Mouse (Mus musculus) ES-E14 (cell line): ENCODE measurements around the gene Lmo4. TPM values are rescaled to one million over a fixed set of nuclear protein-coding genes. Genes with fewer than 3 reads are reported as not detected.

Experiments
- DNase-seq: peaks from one replicate; pipeline ENCODE4 v3.0.0-alpha.2; 2013; ENCODE audit warnings: low read depth, low spot score
- H3K27ac ChIP-seq: 2 replicates; pipeline ENCODE4 v1.5.1; 2012; ENCODE audit warnings: low read depth, mild to moderate bottlenecking, low read length, moderate library complexity, mixed read lengths; ENCODE audit not compliant: poor library complexity, insufficient read depth, severe bottlenecking
- H3K36me3 ChIP-seq: 2 replicates; pipeline ENCODE4 v1.6.1; 2012; ENCODE audit warnings: mild to moderate bottlenecking, low read length, moderate library complexity, mixed read lengths; ENCODE audit not compliant: control insufficient read depth, poor library complexity, insufficient read depth, severe bottlenecking
- H3K4me1 ChIP-seq, 2 experiments: fragments of 150-350 bp in 1 of 2; sonication (generic) in 1 of 2; 2 replicates each; pipeline ENCODE4 v1.6.1; 2012; ENCODE audit warnings: low read length in 2 of 2, mild to moderate bottlenecking in 1 of 2, mixed read lengths in 1 of 2; ENCODE audit not compliant: control insufficient read depth in 2 of 2, insufficient read depth in 2 of 2, poor library complexity in 1 of 2
- H3K4me3 ChIP-seq, 2 experiments: fragments of 150-350 bp in 1 of 2; sonication (generic) in 1 of 2; 2 replicates each; pipeline ENCODE4 v1.5.1; 2012; ENCODE audit warnings: low read length in 2 of 2, low read depth in 1 of 2, mild to moderate bottlenecking in 1 of 2, mixed read lengths in 1 of 2; ENCODE audit not compliant: insufficient read depth in 1 of 2, poor library complexity in 1 of 2, severe bottlenecking in 1 of 2
- H3K9ac ChIP-seq: 2 replicates; pipeline ENCODE4 v1.6.1; 2012; ENCODE audit warnings: low read depth, mild to moderate bottlenecking, low read length, mixed read lengths; ENCODE audit not compliant: poor library complexity, insufficient read depth, severe bottlenecking
- H3K9me3 ChIP-seq: fragments of 150-350 bp; sonication (generic); 2 replicates; pipeline ENCODE4 v1.6.1; 2012; ENCODE audit warnings: low read depth, mild to moderate bottlenecking, low read length; ENCODE audit not compliant: control insufficient read depth, insufficient read depth
- CHD2 ChIP-seq: IDR thresholded peaks from 2 replicates; pipeline ENCODE4 v1.6.1; 2014; ENCODE audit warnings: mild to moderate bottlenecking, low read depth, low read length, inconsistent platforms
- HCFC1 ChIP-seq: IDR thresholded peaks from 2 replicates; pipeline ENCODE4 v1.6.1; 2012; ENCODE audit warnings: low read length, inconsistent platforms, borderline replicate concordance; ENCODE audit not compliant: insufficient read depth
- MAFK ChIP-seq: IDR thresholded peaks from 2 replicates; pipeline ENCODE4 v1.6.1; 2014; ENCODE audit warnings: mild to moderate bottlenecking, low read depth, low read length, inconsistent platforms; ENCODE audit not compliant: insufficient read depth
- ZC3H11A ChIP-seq: IDR thresholded peaks from 2 replicates; pipeline ENCODE4 v1.6.1; 2012; ENCODE audit warnings: low read depth, mild to moderate bottlenecking, inconsistent platforms, low read length, borderline replicate concordance
- ZNF384 ChIP-seq: IDR thresholded peaks from 2 replicates; pipeline ENCODE4 v1.6.1; 2012; ENCODE audit warnings: low read depth, low read length, inconsistent platforms
- in situ Hi-C, 2 experiments: fragments of 600-800 bp; cut with MboI; formaldehyde crosslinking; loops; one replicate each; pipeline ENCODE4 v1.15.1; 2025; ENCODE audit warnings: low sequenced_read_pairs in 2 of 2, inconsistent platforms in 1 of 2; ENCODE audit not compliant: unreplicated experiment in 2 of 2
- total RNA-seq: library from RNA; depleted of rRNA; stranded (reverse); fragments of 300-350 nt; gene quantifications from 2 replicates; pipeline ENCODE4 v1.2.3, GENCODE M21; 2012

The Lmo4 gene
- total RNA-seq, 1 experiment: 17.3 TPM

GRCm38 (mm10) chr3:144144066-144144465 is 61.0 kb downstream of the Lmo4 start:
- TF ChIP-seq MAFK (no peak), ZNF384 (no peak), HCFC1 (no peak)
- no peak for DNase-seq
- H3K36me3 ChIP-seq: no peaks in the 10 kb centered on the region
- H3K4me3 ChIP-seq: no peak overlapping the region
- no peaks in the 10 kb centered on the region for H3K4me1 ChIP-seq
- no peaks in the 10 kb centered on the region for H3K9me3 ChIP-seq
- in situ Hi-C loops: no loop called here
- H3K27ac ChIP-seq: no peak overlapping the region
- H3K9ac ChIP-seq: no peak overlapping the region

GRCm38 (mm10) chr3:144142939-144143338 is 62.1 kb downstream of the Lmo4 start:
- DNase-seq: no peak
- Histone ChIP-seq H3K4me1 (no peaks in the 10 kb centered on the region), H3K36me3 (no peaks in the 10 kb centered on the region), H3K27ac (no peak overlapping the region), H3K9me3 (no peaks in the 10 kb centered on the region), H3K9ac (no peak overlapping the region), H3K4me3 (no peak overlapping the region)
- TF ChIP-seq CHD2: no peak
- no peak for TF ChIP-seq MAFK
- TF ChIP-seq ZNF384: no peak
- no peak for TF ChIP-seq ZC3H11A
- TF ChIP-seq HCFC1: no peak
- in situ Hi-C loops: no loop called here

- Histone ChIP-seq H3K9me3 (no peaks in the 10 kb centered on the region), H3K4me1 (no peaks in the 10 kb centered on the region), H3K27ac (no peak overlapping the region), H3K4me3 (no peak overlapping the region), H3K9ac (no peak overlapping the region), H3K36me3 (no peaks in the 10 kb centered on the region)
- in situ Hi-C loops: no loop called here
- DNase-seq: no peak
- TF ChIP-seq CHD2 (no peak), ZNF384 (no peak), HCFC1 (no peak), MAFK (no peak), ZC3H11A (no peak)
Measured at GRCm38 (mm10) chr3:144141786-144142185, 63.2 kb downstream of the Lmo4 start.

- no peak for TF ChIP-seq CHD2
- no peak for TF ChIP-seq HCFC1
- no peak for TF ChIP-seq MAFK
- TF ChIP-seq ZNF384: no peak
- TF ChIP-seq ZC3H11A: no peak
- in situ Hi-C loops: no loop called here
Measured at GRCm38 (mm10) chr3:144140816-144141215, 64.2 kb downstream of the Lmo4 start.

GRCm38 (mm10) chr3:144138659-144139058 is 66.4 kb downstream of the Lmo4 start:
- no peaks in the 10 kb centered on the region for H3K4me1 ChIP-seq
- H3K9ac ChIP-seq: no peak overlapping the region
- no peak for DNase-seq
- in situ Hi-C loops: no loop called here
- no peak overlapping the region for H3K27ac ChIP-seq
- TF ChIP-seq HCFC1: no peak
- no peaks in the 10 kb centered on the region for H3K9me3 ChIP-seq
- H3K36me3 ChIP-seq: no peaks in the 10 kb centered on the region
- no peak overlapping the region for H3K4me3 ChIP-seq

More at GRCm38 (mm10) chr3:144140816-144141215, 64.2 kb downstream of the Lmo4 start:
- H3K27ac ChIP-seq: no peak overlapping the region
- no peaks in the 10 kb centered on the region for H3K36me3 ChIP-seq
- no peak overlapping the region for H3K4me3 ChIP-seq
- H3K4me1 ChIP-seq: no peaks in the 10 kb centered on the region
- no peak overlapping the region for H3K9ac ChIP-seq
- DNase-seq: no peak
- H3K9me3 ChIP-seq: no peaks in the 10 kb centered on the region
